Comparison of ENCODE assay signal across 13 mouse cellular contexts in genomic region chr2:119014989-119015388, GRCm38 (mm10). TPM values are rescaled to one million over a fixed set of nuclear protein-coding genes. Genes with fewer than 3 reads are reported as not detected.
A peak's percentile ranks its signal among the peaks of the same experiment; 100 is the strongest.
DNase-seq lines count a peak whose midpoint lies in the region; ATAC-seq and TF ChIP-seq lines count a peak whose summit lies in the region.
"Had no signal": no experiment of that assay in that cellular context is flagged by ENCODE, and none has a peak within 500 bp of the region (broad histone marks: within the 10 kb centered on the region; RNA-seq: fewer than 3 reads in every experiment).

No protein-coding gene starts in this region.

- WGBS in heart, postnatal 0 days, result 67% methylated on average over 7 of the region's 7 CpGs
- 32% methylated on average over 7 of the region's 7 CpGs for WGBS in bone marrow, adult 2 months

- peaks cover 19% of the 10 kb centered on the region for H3K36me3 ChIP-seq in heart, postnatal 0 days (replicated peaks; ENCODE audit: control insufficient read depth, insufficient read depth, low read length)

- H3K9me3 ChIP-seq in heart, postnatal 0 days (replicated peaks; ENCODE audit: control insufficient read depth, low read length), result no peaks in the 10 kb centered on the region
- H3K9me3 ChIP-seq: neural tube, embryonic 12.5 days had no signal

- H3K4me1 ChIP-seq in heart, postnatal 0 days (ENCODE audit: control insufficient read depth, insufficient read depth), result peaks cover 9% of the 10 kb centered on the region; the same call in 1 of the 2 replicates
- H3K4me1 ChIP-seq in bone marrow, adult 2 months (ENCODE audit: control insufficient read depth, insufficient read depth, low read length), result peaks cover 1% of the 10 kb centered on the region; the same call in 1 of the 2 replicates

- DNase-seq in heart, postnatal 0 days (ENCODE audit: low spot score), result no peak
- no peak for DNase-seq in heart, adult 9 months (ENCODE audit: low spot score in 2 of 2)
- peak; percentile 86 for DNase-seq in A20 (ENCODE audit: low read depth, low spot score)
- DNase-seq in lung, postnatal 36 days, result peak; percentile 48
- no peak for DNase-seq in spleen, postnatal 36 days (ENCODE audit: low spot score in 2 of 2)
- DNase-seq in ovary, postnatal 36 days (ENCODE audit: low spot score), result no peak
- DNase-seq in kidney, adult 9 months, result no peak
- DNase-seq: lung, embryonic 14.5 days had no signal

- H3K4me3 ChIP-seq in heart, postnatal 0 days (ENCODE audit: low read depth, low read length), result no peak overlapping the region
- no peak overlapping the region for H3K4me3 ChIP-seq in bone marrow, adult 2 months (replicated peaks; ENCODE audit: control insufficient read depth, low read depth, low read length)
- H3K4me3 ChIP-seq: erythroblast, embryonic 14.5 days; neural tube, embryonic 12.5 days had no signal

- ATAC-seq in heart, postnatal 0 days (ENCODE audit: insufficient read depth, low read depth), result no peak
- ATAC-seq: inflammation-experienced regulatory T-cells, adult 6 months; midbrain, embryonic 16.5 days had no signal

- no peak for TF ChIP-seq POLR2A in bone marrow, adult 2 months (IDR thresholded peaks at IDR 0.05; ENCODE audit: borderline replicate concordance, control insufficient read depth, low read depth, low read length)

- H3K9ac ChIP-seq in heart, postnatal 0 days (replicated peaks; ENCODE audit: low read depth, low read length), result no peak overlapping the region
- H3K9ac ChIP-seq: lung, embryonic 14.5 days; neural tube, embryonic 12.5 days had no signal

- H3K27ac ChIP-seq in heart, postnatal 0 days (ENCODE audit: low read depth), result peak overlapping the region; percentile 77; the same call in 1 of the 2 replicates
- peak overlapping the region; percentile 7; the same call in 1 of the 2 replicates for H3K27ac ChIP-seq in bone marrow, adult 2 months (ENCODE audit: control insufficient read depth, insufficient read depth, low read depth, low read length, poor library complexity)
- H3K27ac ChIP-seq: neural tube, embryonic 12.5 days had no signal

- no peaks in the 10 kb centered on the region for H3K27me3 ChIP-seq in heart, postnatal 0 days (ENCODE audit: control insufficient read depth, insufficient read depth, low read length)
- H3K27me3 ChIP-seq: neural tube, embryonic 12.5 days had no signal

- no peak overlapping the region for H3K4me2 ChIP-seq in heart, postnatal 0 days (ENCODE audit: low read depth, low read length)
- H3K4me2 ChIP-seq: lung, embryonic 14.5 days; neural tube, embryonic 12.5 days had no signal

- TF ChIP-seq EP300 in heart, postnatal 0 days (IDR thresholded peaks at IDR 0.05; ENCODE audit: low read depth), result no peak

- TF ChIP-seq CTCF in heart, postnatal 0 days (IDR thresholded peaks at IDR 0.05; ENCODE audit: low read depth), result no peak
- no peak for TF ChIP-seq CTCF in bone marrow, adult 2 months (IDR thresholded peaks at IDR 0.05; ENCODE audit: control insufficient read depth, insufficient read depth, low read length)

RNA-seq across cellular contexts. Expression of gene Ccdc32, which starts 14.2 kb away (rescaled TPM):
- 14.7 and 19.1 TPM in 2 replicates for total RNA-seq in heart, postnatal 0 days (2014; rRNA removed; ENCODE audit: low replicate concordance)
- polyA plus RNA-seq in heart, postnatal 0 days (2015; fragmentation: Nextera tagmentation; extraction: Ambion mirVana), result 20.7 and 21.1 TPM in 2 replicates
- polyA plus RNA-seq in bone marrow, adult 2 months (2011; ENCODE audit: insufficient read depth, insufficient read length, low replicate concordance, missing spikeins), result 6.2 and 9.7 TPM in 2 replicates

RNA-seq across cellular contexts. Expression of gene Rpusd2, which starts 19.6 kb away (rescaled TPM):
- total RNA-seq in heart, postnatal 0 days (2014; rRNA removed; ENCODE audit: low replicate concordance), result 8.8 and 14.3 TPM in 2 replicates
- polyA plus RNA-seq in heart, postnatal 0 days (2015; fragmentation: Nextera tagmentation; extraction: Ambion mirVana), result 2.6 and 3.3 TPM in 2 replicates
- polyA plus RNA-seq in bone marrow, adult 2 months (2011; ENCODE audit: insufficient read depth, insufficient read length, low replicate concordance, missing spikeins), result 1.5 and 2.4 TPM in 2 replicates

RNA-seq across cellular contexts. Expression of gene Knl1, which starts 31.9 kb away (rescaled TPM):
- 9.1 and 50.5 TPM in 2 replicates for total RNA-seq in heart, postnatal 0 days (2014; rRNA removed; ENCODE audit: low replicate concordance)
- 12.6 and 14.5 TPM in 2 replicates for polyA plus RNA-seq in heart, postnatal 0 days (2015; fragmentation: Nextera tagmentation; extraction: Ambion mirVana)
- polyA plus RNA-seq in bone marrow, adult 2 months (2011; ENCODE audit: insufficient read depth, insufficient read length, low replicate concordance, missing spikeins), result 14.8 and 21.4 TPM in 2 replicates

Comparison
In these comparisons a context has a peak if more than half of its experiments do, and no peak if none do; other contexts are left out.
1. DNase-seq: peak in A20 (single experiment) and lung, postnatal 36 days (single experiment); none in heart, postnatal 0 days (single experiment), heart, adult 9 months (0 of 2), spleen, postnatal 36 days (0 of 2), ovary, postnatal 36 days (single experiment) and kidney, adult 9 months (single experiment).